Mouse (Mus musculus) stomach, postnatal 0 days (tissue): ENCODE measurements at regions not wholly inside any gene's neighbourhood (a gene's known extent, or its start where the extent isn't known, plus 50 kb on each side); places are given as distances from the start of the nearest gene placed in this dataset.

Experiments
- CTCF ChIP-seq: IDR thresholded peaks from 2 replicates; pipeline ENCODE4 v1.5.1; 2016; ENCODE audit warnings: antibody characterized with exemption, low read depth, mild to moderate bottlenecking, moderate library complexity
- EP300 ChIP-seq: optimal IDR thresholded peaks from 2 replicates; pipeline ENCODE3; 2016; ENCODE audit warnings: antibody characterized with exemption

DNA sequence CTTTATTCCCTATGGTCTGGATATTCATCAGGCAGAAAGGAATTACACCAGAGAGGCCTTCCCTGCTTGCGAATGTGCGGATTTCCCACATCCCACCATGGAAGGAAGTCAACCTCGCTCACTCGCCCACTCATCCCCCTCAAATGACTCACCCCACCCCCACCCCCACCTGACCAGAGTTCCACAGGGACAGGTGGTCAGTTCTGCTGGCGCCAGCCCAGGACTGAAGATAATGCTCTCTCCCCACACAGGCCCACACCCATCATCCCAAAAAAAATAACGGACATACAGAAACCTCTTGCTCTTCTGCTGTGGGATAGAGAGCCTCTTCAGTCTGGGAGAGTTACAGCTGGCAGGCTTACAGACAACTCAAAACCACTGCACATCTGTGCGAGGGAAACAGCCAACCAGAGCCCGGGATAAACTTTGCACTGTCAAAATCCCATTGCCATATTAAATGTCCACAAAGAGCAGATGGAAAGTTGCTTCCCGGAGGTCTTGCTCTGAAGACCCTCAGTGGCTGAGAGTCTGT lies 128.0 kb downstream of the Lrrc30 start:
- TF ChIP-seq CTCF (no peak), EP300 (no peak)
